In the genomic region with DNA sequence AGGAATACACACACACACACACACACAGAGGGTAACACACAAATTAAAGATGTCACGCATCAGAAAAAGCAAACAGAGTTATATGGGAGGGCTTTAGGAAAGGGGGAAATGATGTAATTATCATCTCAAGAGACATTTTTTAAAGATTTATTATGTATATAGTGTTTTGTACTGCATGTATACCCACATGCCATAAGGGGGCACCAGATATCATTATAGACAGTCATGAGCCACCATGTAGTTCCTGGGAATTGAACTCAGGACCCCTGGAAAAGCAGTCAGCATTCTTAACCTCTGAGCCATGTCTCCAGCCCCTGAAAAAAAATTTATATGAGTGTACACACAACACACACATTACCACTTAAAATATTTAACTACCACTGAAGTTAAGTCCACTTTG, we compare ENCODE assay signal across 15 mouse cellular contexts. TPM values are rescaled to one million over a fixed set of nuclear protein-coding genes. Genes with fewer than 3 reads are reported as not detected.
DNase-seq lines count a peak whose midpoint lies in the region; ATAC-seq and TF ChIP-seq lines count a peak whose summit lies in the region.
"Had no signal": no experiment of that assay in that cellular context is flagged by ENCODE, and none has a peak within 500 bp of the region (broad histone marks: within the 10 kb centered on the region; RNA-seq: fewer than 3 reads in every experiment).

No protein-coding gene starts in this region.

- no peak for DNase-seq in heart, adult 18-20 months
- DNase-seq in lung, postnatal 0 days (ENCODE audit: low spot score): no peak
- DNase-seq in lung, adult 2 months: no peak
- DNase-seq in ES-CJ7 (ENCODE audit: low read depth, low spot score): peak; percentile 12
- DNase-seq in thymus, postnatal 36 days: no peak
- DNase-seq: cerebellum, adult 11-12 months; left cerebral cortex, postnatal 4 days; lung, postnatal 4 days; right cerebral cortex, adult 18-20 months had no signal

- H3K27ac ChIP-seq in heart, embryonic 13.5 days (replicated peaks): peak overlapping the region; percentile 90
- no peak overlapping the region for H3K27ac ChIP-seq in lung, postnatal 0 days (ENCODE audit: low read length)
- H3K27ac ChIP-seq in hindbrain, embryonic 13.5 days: no peak overlapping the region
- H3K27ac ChIP-seq: hindbrain, embryonic 12.5 days; liver, embryonic 14.5 days had no signal

- no peaks in the 10 kb centered on the region for H3K9me3 ChIP-seq in heart, embryonic 13.5 days
- no peaks in the 10 kb centered on the region for H3K9me3 ChIP-seq in lung, postnatal 0 days (ENCODE audit: low read length)
- H3K9me3 ChIP-seq in hindbrain, embryonic 13.5 days: no peaks in the 10 kb centered on the region
- H3K9me3 ChIP-seq: hindbrain, embryonic 12.5 days had no signal

- H3K4me1 ChIP-seq in heart, embryonic 13.5 days: peaks cover 22% of the 10 kb centered on the region
- no peaks in the 10 kb centered on the region for H3K4me1 ChIP-seq in lung, postnatal 0 days (ENCODE audit: insufficient read depth, low read depth, low read length)
- peaks cover 8% of the 10 kb centered on the region for H3K4me1 ChIP-seq in lung, adult 2 months (ENCODE audit: control insufficient read depth, insufficient read depth, low read length)
- H3K4me1 ChIP-seq in hindbrain, embryonic 13.5 days (replicated peaks): no peaks in the 10 kb centered on the region
- H3K4me1 ChIP-seq: hindbrain, embryonic 12.5 days had no signal

- TF ChIP-seq CTCF in lung, postnatal 0 days (IDR thresholded peaks at IDR 0.05): peak; percentile 21; the same call in 1 of the 2 replicates
- TF ChIP-seq CTCF in lung, adult 2 months (IDR thresholded peaks at IDR 0.05; ENCODE audit: insufficient read depth, low read length): no peak

- H3K27me3 ChIP-seq in heart, embryonic 13.5 days (replicated peaks): no peaks in the 10 kb centered on the region
- no peaks in the 10 kb centered on the region for H3K27me3 ChIP-seq in lung, postnatal 0 days (replicated peaks; ENCODE audit: insufficient read depth, low read length)
- no peaks in the 10 kb centered on the region for H3K27me3 ChIP-seq in hindbrain, embryonic 13.5 days
- H3K27me3 ChIP-seq: hindbrain, embryonic 12.5 days had no signal

- H3K36me3 ChIP-seq in heart, embryonic 13.5 days: peaks cover 36% of the 10 kb centered on the region
- H3K36me3 ChIP-seq in lung, postnatal 0 days (ENCODE audit: insufficient read depth, low read length): no peaks in the 10 kb centered on the region; the same call in 1 of the 2 replicates
- peaks cover 34% of the 10 kb centered on the region for H3K36me3 ChIP-seq in hindbrain, embryonic 13.5 days

- no peak for ATAC-seq in heart, embryonic 13.5 days (ENCODE audit: extremely low read depth, insufficient number of reproducible peaks, low FRiP score, low TSS enrichment)
- no peak for ATAC-seq in lung, postnatal 0 days
- peak; percentile 75 for ATAC-seq in megakaryocyte progenitor cell, adult 5-6 weeks (replicated peaks; ENCODE audit: poor library complexity)
- no peak for ATAC-seq in hindbrain, embryonic 13.5 days (ENCODE audit: low FRiP score)
- ATAC-seq: activated CD4-positive, CD25-positive, alpha-beta regulatory T cell, adult 4 months had no signal

- no peak overlapping the region for H3K4me2 ChIP-seq in heart, embryonic 13.5 days
- H3K4me2 ChIP-seq in lung, postnatal 0 days (replicated peaks; ENCODE audit: low read depth, low read length): no peak overlapping the region
- H3K4me2 ChIP-seq in hindbrain, embryonic 13.5 days: no peak overlapping the region
- H3K4me2 ChIP-seq: hindbrain, embryonic 12.5 days had no signal

- H3K4me3 ChIP-seq in heart, embryonic 13.5 days: no peak overlapping the region
- H3K4me3 ChIP-seq in lung, postnatal 0 days (ENCODE audit: low read depth, low read length): no peak overlapping the region
- no peak overlapping the region for H3K4me3 ChIP-seq in lung, adult 2 months (replicated peaks; ENCODE audit: extremely low read depth, low read depth, low read length)
- no peak overlapping the region for H3K4me3 ChIP-seq in hindbrain, embryonic 13.5 days
- H3K4me3 ChIP-seq: hindbrain, embryonic 12.5 days had no signal

- TF ChIP-seq POLR2A in lung, adult 2 months (IDR thresholded peaks at IDR 0.05; ENCODE audit: borderline replicate concordance, extremely low read depth, low read depth, low read length): no peak

- 82% methylated on average over 1 of the region's 1 CpGs for WGBS in heart, embryonic 13.5 days
- WGBS in lung, postnatal 0 days: 85% methylated on average over 1 of the region's 1 CpGs
- WGBS in lung, adult 2 months: 91% methylated on average over 1 of the region's 1 CpGs
- WGBS in hindbrain, embryonic 13.5 days: 93% methylated on average over 1 of the region's 1 CpGs

- no peak overlapping the region for H3K9ac ChIP-seq in heart, embryonic 13.5 days
- H3K9ac ChIP-seq in lung, postnatal 0 days (replicated peaks; ENCODE audit: low read depth): no peak overlapping the region
- no peak overlapping the region for H3K9ac ChIP-seq in hindbrain, embryonic 13.5 days
- H3K9ac ChIP-seq: hindbrain, embryonic 12.5 days; liver, embryonic 14.5 days had no signal

- no peak for TF ChIP-seq EP300 in lung, postnatal 0 days (IDR thresholded peaks at IDR 0.05)

RNA-seq across cellular contexts. Expression of a gene that starts 32.4 kb away (rescaled TPM):
- 79.8 and 86.3 TPM in 2 replicates for polyA plus RNA-seq in heart, embryonic 13.5 days (2015; fragmentation: Nextera tagmentation; extraction: Ambion mirVana)
- total RNA-seq in heart, adult 18-20 months (2021): 10 to 100 TPM; 64.8 to 73.0 TPM
- 99.2 and 109 TPM in 2 replicates for polyA plus RNA-seq in lung, postnatal 0 days (2015; fragmentation: Nextera tagmentation; extraction: Ambion mirVana)
- 54.3 and 87.8 TPM in 2 replicates for polyA plus RNA-seq in lung, adult 2 months (2012; rRNA removed)
- total RNA-seq in megakaryocyte progenitor cell, adult 5-6 weeks (2015): 156 and 161 TPM in 2 replicates
- 134 and 154 TPM in 2 replicates for total RNA-seq in megakaryocyte progenitor cell, adult 5-6 weeks (2017)
- polyA plus RNA-seq in hindbrain, embryonic 13.5 days (2015; fragmentation: Nextera tagmentation; extraction: Ambion mirVana): 48.7 and 53.1 TPM in 2 replicates

RNA-seq across cellular contexts. Expression of a gene that starts 33.0 kb away (rescaled TPM):
- 43.4 and 50.9 TPM in 2 replicates for polyA plus RNA-seq in heart, embryonic 13.5 days (2015; fragmentation: Nextera tagmentation; extraction: Ambion mirVana)
- 10 to 100 TPM; 13.7 to 20.1 TPM for total RNA-seq in heart, adult 18-20 months (2021)
- polyA plus RNA-seq in lung, postnatal 0 days (2015; fragmentation: Nextera tagmentation; extraction: Ambion mirVana): 27.0 and 27.4 TPM in 2 replicates
- polyA plus RNA-seq in lung, adult 2 months (2012; rRNA removed): 10.0 and 13.1 TPM in 2 replicates
- total RNA-seq in megakaryocyte progenitor cell, adult 5-6 weeks (2015): 93.9 and 117 TPM in 2 replicates
- 86.4 and 122 TPM in 2 replicates for total RNA-seq in megakaryocyte progenitor cell, adult 5-6 weeks (2017)
- polyA plus RNA-seq in hindbrain, embryonic 13.5 days (2015; fragmentation: Nextera tagmentation; extraction: Ambion mirVana): 60.4 and 60.8 TPM in 2 replicates

RNA-seq across cellular contexts. Expression of a gene that starts 42.6 kb away (rescaled TPM):
- polyA plus RNA-seq in heart, embryonic 13.5 days (2015; fragmentation: Nextera tagmentation; extraction: Ambion mirVana): 31.2 and 31.4 TPM in 2 replicates
- total RNA-seq in heart, adult 18-20 months (2021): 10 to 100 TPM; 16.9 to 25.3 TPM
- 15.7 and 23.2 TPM in 2 replicates for polyA plus RNA-seq in lung, postnatal 0 days (2015; fragmentation: Nextera tagmentation; extraction: Ambion mirVana)
- 15.3 and 25.5 TPM in 2 replicates for polyA plus RNA-seq in lung, adult 2 months (2012; rRNA removed)
- total RNA-seq in megakaryocyte progenitor cell, adult 5-6 weeks (2015): 5.2 and 6.9 TPM in 2 replicates
- total RNA-seq in megakaryocyte progenitor cell, adult 5-6 weeks (2017): 11.0 and 13.3 TPM in 2 replicates
- polyA plus RNA-seq in hindbrain, embryonic 13.5 days (2015; fragmentation: Nextera tagmentation; extraction: Ambion mirVana): 5.5 and 7.0 TPM in 2 replicates
